Mouse (Mus musculus) neural tube, embryonic 14.5 days (tissue): ENCODE results near the gene Stx1b. TPM values are rescaled to one million over a fixed set of nuclear protein-coding genes. Genes with fewer than 3 reads are reported as not detected.
A peak's percentile ranks its signal among the peaks of the same experiment; 100 is the strongest.

Experiments
- ATAC-seq: fragments of 200-750 bp; cut with Nextera tagmentation; 2 replicates; pipeline ENCODE4 v1.8.0; 2017; ENCODE audit warnings: low read depth, mild to moderate bottlenecking, moderate TSS enrichment, moderate library complexity
- H3K27ac ChIP-seq: fragments of 300-500 bp; sonication (generic); 2 replicates; pipeline ENCODE4 v1.5.1; 2014; ENCODE audit warnings: low read depth, mild to moderate bottlenecking, control low read depth, low read length, moderate library complexity, mixed read lengths
- H3K27me3 ChIP-seq: fragments of 300-500 bp; sonication (generic); 2 replicates; pipeline ENCODE4 v1.6.1; 2014; ENCODE audit warnings: low read length; ENCODE audit not compliant: control insufficient read depth, insufficient read depth
- H3K36me3 ChIP-seq: fragments of 300-500 bp; sonication (generic); 2 replicates; pipeline ENCODE4 v1.6.1; 2014; ENCODE audit warnings: low read length, mixed read lengths; ENCODE audit not compliant: control insufficient read depth, insufficient read depth
- H3K4me1 ChIP-seq: fragments of 300-500 bp; sonication (generic); 2 replicates; pipeline ENCODE4 v1.6.1; 2014; ENCODE audit warnings: low read length; ENCODE audit not compliant: control insufficient read depth, insufficient read depth
- H3K4me2 ChIP-seq: fragments of 300-500 bp; sonication (generic); 2 replicates; pipeline ENCODE4 v1.6.1; 2014; ENCODE audit warnings: mild to moderate bottlenecking, low read depth, low read length, control low read depth
- H3K4me3 ChIP-seq: fragments of 300-500 bp; sonication (generic); 2 replicates; pipeline ENCODE4 v1.5.1; 2014; ENCODE audit warnings: low read depth, low read length, control low read depth, mixed read lengths
- H3K9ac ChIP-seq: fragments of 300-500 bp; sonication (generic); replicated peaks from 2 replicates; pipeline ENCODE4 v1.6.1; 2014; ENCODE audit warnings: low read depth, mild to moderate bottlenecking, control low read depth, low read length, mixed read lengths
- H3K9me3 ChIP-seq: fragments of 300-500 bp; sonication (generic); 2 replicates; pipeline ENCODE4 v1.6.1; 2016; ENCODE audit warnings: low read length; ENCODE audit not compliant: control insufficient read depth
- WGBS: fragments of 180-500 bp; shearing (Covaris S2); extraction: QIAGEN DNeasy Blood & Tissue Kit; methylation state at CpG from one replicate; pipeline ENCODE4 v1.1.7; 2014; 5-methylcytosine and 5-hydroxymethylcytosine counted together
- polyA plus RNA-seq: library from polyadenylated mRNA; unstranded; fragments of >200 nt; fragmentation: Nextera tagmentation; extraction: Ambion mirVana; gene quantifications from 2 replicates; pipeline ENCODE4 v1.2.1, GENCODE M21; 2014

Gene Stx1b
- polyA plus RNA-seq, 1 experiment from 2014 or later, result 66.9 TPM

DNA sequence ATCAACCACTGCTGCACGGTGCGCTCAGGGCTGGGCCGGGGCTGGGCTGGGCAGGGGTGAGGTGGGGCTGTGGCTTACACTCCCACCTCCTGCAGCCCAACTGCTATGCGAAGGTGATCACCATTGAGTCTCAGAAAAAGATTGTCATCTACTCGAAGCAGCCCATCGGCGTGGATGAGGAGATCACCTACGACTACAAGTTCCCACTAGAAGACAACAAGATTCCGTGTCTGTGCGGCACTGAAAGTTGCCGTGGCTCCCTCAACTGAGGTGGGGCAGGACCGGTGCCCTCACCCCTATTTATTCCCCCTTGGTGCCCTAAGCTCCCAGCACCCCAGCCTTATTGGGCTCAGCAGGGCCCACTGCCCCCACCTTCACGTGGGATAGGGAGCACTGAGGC, 25.1 kb downstream of the Stx1b start:
- H3K9me3 ChIP-seq, result no peaks in the 10 kb centered on the region
- H3K4me1 ChIP-seq, result no peaks in the 10 kb centered on the region
- H3K4me3 ChIP-seq, result no peak overlapping the region
- H3K27me3 ChIP-seq, result no peaks in the 10 kb centered on the region
- no peak overlapping the region for H3K4me2 ChIP-seq
- peaks cover 48% of the 10 kb centered on the region for H3K36me3 ChIP-seq
- no peak overlapping the region for H3K27ac ChIP-seq
- no peak for ATAC-seq
- H3K9ac ChIP-seq, result no peak overlapping the region
- WGBS, result 92% methylated on average over 13 of the region's 13 CpGs

DNA sequence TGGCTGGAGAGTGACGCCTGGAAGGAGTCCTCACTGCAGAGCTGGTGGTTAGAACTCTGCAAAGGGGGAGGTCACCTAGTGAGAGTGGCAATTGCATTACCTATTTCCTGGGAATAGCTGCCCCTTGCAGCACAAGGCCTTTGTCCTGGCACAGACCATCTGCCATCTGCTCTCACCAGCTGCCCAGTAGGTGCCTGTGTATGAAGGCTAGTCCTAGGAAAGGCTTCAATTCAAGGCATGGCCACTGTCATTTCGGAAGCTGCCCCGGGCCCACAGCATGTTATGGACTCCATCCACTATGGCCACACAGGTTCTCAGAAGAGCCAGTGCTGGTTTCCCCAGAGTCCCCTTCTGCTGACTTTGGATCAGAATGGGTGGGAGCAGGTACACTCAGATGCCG, 25.8 kb downstream of the Stx1b start:
- no peak overlapping the region for H3K4me3 ChIP-seq
- WGBS, result 91% methylated on average over 4 of the region's 4 CpGs
- no peaks in the 10 kb centered on the region for H3K27me3 ChIP-seq
- no peak overlapping the region for H3K4me2 ChIP-seq
- H3K9ac ChIP-seq, result no peak overlapping the region
- no peaks in the 10 kb centered on the region for H3K4me1 ChIP-seq
- peaks cover 50% of the 10 kb centered on the region for H3K36me3 ChIP-seq
- no peaks in the 10 kb centered on the region for H3K9me3 ChIP-seq
- ATAC-seq, result no peak
- H3K27ac ChIP-seq, result no peak overlapping the region

DNA sequence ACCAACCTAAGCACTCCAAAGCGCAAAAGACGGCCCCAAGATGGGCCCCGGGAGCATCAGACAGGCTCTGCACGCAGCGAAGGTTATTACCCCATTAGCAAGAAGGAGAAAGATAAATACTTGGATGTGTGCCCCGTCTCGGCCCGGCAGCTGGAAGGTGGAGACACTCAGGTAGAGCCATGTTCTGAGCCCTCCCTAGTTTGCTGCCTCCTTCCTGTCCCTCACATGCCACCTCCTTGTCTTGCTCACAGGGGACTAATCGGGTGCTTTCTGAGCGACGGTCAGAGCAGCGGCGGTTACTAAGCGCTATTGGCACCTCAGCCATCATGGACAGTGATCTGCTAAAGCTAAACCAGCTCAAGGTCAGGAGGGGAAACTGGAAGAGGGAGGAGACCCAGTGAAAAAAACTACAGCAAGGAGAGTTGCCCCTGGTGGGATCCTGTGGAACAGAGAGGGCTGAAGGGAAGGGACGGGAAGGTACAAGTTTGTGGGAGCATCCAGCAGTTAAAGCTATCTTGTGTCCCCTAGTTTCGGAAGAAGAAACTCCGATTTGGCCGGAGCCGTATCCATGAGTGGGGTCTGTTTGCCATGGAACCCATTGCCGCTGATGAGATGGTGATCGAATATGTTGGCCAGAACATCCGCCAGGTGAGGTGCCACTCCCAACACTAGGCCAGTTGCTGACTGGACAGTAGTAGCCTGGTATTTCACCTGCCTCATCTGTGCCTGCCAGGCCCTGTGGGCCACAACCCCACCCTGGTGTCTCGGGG, 27.1 kb downstream of the Stx1b start:
- H3K27ac ChIP-seq, result no peak overlapping the region
- WGBS, result 96% methylated on average over 23 of the region's 23 CpGs
- no peaks in the 10 kb centered on the region for H3K4me1 ChIP-seq
- no peak for ATAC-seq
- no peak overlapping the region for H3K4me3 ChIP-seq
- no peaks in the 10 kb centered on the region for H3K9me3 ChIP-seq
- H3K9ac ChIP-seq, result no peak overlapping the region
- H3K4me2 ChIP-seq, result no peak overlapping the region
- peaks cover 61% of the 10 kb centered on the region for H3K36me3 ChIP-seq
- no peaks in the 10 kb centered on the region for H3K27me3 ChIP-seq

DNA sequence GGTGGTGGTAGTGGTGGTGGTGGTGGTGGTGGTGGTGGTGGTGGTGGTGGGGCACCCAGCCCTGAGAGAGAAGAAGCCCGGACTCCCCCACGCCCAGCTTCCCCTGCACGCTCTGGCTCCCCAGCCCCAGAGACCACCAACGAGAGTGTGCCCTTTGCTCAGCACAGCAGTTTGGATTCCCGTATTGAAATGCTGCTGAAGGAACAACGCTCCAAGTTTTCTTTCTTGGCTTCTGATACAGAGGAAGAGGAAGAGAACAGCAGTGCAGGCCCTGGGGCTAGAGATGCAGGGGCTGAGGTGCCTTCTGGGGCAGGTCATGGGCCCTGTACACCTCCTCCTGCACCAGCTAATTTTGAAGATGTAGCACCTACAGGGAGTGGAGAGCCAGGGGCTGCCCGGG, 39.0 kb downstream of the Stx1b start, which contains the start of gene Gm49388:
Gm49388 (plus strand) TSS at position 301 of the 400 bp plus-strand sequence.
- ATAC-seq, result no peak
- Histone ChIP-seq H3K27me3 (no peaks in the 10 kb centered on the region), H3K4me3 (no peak within 1 kb of the TSS), H3K4me2 (no peak within 1 kb of the TSS), H3K4me1 (no peaks in the 10 kb centered on the region), H3K36me3 (peaks cover 83% of the 10 kb centered on the region), H3K9me3 (no peaks in the 10 kb centered on the region), H3K27ac (no peak within 1 kb of the TSS), H3K9ac (no peak within 1 kb of the TSS)
- WGBS, result 98% methylated on average over 7 of the region's 7 CpGs

DNA sequence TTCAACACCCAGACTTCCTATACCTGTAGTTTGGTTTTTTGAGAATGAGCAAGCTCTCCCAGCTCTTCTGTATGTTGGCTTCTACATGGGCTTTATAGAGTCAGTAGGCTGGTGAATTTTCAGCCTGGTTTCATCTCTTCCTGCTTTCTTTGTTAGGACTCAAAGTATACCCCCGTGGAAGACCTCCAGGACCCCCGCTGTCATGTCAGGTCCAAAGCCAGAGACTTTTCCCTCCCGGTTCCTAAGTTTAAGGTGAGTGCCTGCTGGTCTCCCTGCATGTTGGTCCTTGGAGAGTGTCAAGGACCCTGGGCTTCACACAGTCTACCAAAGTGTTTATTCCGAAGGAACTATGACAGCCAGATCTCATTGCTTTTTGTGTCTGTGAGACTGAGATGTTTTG, 46.0 kb downstream of the Stx1b start:
- WGBS, result 84% methylated on average over 4 of the region's 4 CpGs
- H3K4me3 ChIP-seq, result peak overlapping the region; percentile 62
- H3K27ac ChIP-seq, result no peak overlapping the region
- ATAC-seq, result no peak
- H3K4me2 ChIP-seq, result peak overlapping the region; percentile 72
- no peaks in the 10 kb centered on the region for H3K9me3 ChIP-seq
- H3K36me3 ChIP-seq, result peaks cover 23% of the 10 kb centered on the region
- H3K27me3 ChIP-seq, result no peaks in the 10 kb centered on the region
- H3K4me1 ChIP-seq, result peaks cover 7% of the 10 kb centered on the region
- H3K9ac ChIP-seq, result peak overlapping the region; percentile 84; the same call in 1 of the 2 replicates

DNA sequence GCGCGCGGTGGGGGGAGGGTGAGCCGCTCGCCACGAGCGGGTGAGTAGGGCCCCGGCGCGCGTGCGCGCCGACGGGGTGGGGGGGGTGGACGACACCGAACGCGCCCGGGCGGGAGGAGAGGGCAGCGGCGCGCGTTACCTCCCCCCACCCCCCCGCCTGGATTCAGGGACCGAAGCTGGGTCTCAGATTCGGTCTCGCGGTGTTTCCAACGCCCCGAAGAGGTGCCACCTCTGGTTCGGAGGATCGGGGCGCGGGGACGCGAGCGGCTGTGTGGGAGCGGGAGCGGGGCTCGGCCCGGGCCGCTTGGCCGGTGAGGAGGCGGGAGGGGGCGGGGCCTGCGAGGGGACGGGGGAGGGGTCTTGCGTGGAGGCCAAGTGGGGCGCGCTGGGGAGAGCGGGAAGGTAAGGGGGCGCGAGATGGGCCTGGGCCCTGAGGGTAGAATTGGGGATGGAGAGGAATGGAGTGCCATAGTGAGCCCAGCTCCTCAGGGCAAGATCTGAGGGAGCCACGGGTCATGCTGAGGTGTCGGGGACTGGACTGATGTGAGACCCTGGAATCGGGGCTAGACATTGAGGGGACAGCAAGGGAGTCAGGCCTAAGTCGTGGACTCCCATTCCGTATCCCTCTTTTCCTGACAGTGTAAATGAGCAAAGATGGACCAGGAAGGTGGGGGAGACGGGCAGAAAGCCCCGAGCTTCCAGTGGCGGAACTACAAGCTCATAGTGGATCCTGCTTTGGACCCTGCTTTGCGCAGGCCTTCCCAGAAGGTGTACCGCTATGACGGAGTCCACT, 46.7 kb downstream of the Stx1b start:
- Histone ChIP-seq H3K9me3 (no peaks in the 10 kb centered on the region), H3K36me3 (peaks cover 22% of the 10 kb centered on the region), H3K27ac (peak overlapping the region; percentile 96), H3K4me3 (peak overlapping the region; percentile 62), H3K9ac (peak overlapping the region; percentile 84), H3K27me3 (no peaks in the 10 kb centered on the region), H3K4me2 (peak overlapping the region; percentile 72), H3K4me1 (peaks cover 7% of the 10 kb centered on the region)
- WGBS, result 5% methylated on average over 41 of the region's 66 CpGs
- ATAC-seq, result peak; percentile 49

DNA sequence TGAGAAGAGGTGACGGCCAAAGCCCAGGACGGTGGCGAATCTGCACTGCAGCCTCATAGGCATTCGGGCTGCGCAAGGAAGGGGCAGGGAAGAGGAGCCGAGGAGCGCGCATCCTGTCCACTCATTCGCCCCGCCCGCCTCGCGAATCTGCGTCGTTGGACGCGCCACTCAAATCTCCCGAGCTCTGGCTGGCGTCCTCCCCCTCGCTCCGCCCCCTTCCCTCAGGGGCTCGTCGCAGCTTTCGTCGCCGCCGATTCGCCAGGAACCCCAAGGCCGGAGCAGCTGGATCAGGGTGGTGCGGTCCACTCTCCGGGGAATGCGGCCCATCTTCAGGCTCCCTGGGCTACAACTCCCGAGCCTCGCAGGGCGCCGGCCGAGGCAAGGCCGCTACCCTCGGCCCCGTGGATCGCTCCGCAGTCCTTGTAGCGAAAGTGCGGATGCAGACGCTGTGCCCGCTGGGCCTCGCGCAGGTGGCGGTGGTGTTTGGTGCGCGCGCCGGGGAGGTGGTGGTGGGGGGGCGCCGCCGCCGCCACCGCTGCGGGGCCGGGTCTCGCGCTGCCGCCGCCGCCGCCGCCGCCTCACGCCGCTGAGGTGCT, 47.4 kb downstream of the Stx1b start:
- peak overlapping the region; percentile 72 for H3K4me2 ChIP-seq
- H3K4me1 ChIP-seq, result peaks cover 7% of the 10 kb centered on the region
- H3K9me3 ChIP-seq, result no peaks in the 10 kb centered on the region
- peak overlapping the region; percentile 62 for H3K4me3 ChIP-seq
- H3K36me3 ChIP-seq, result peaks cover 19% of the 10 kb centered on the region
- WGBS, result 0% methylated on average over 62 of the region's 70 CpGs
- no peaks in the 10 kb centered on the region for H3K27me3 ChIP-seq
- ATAC-seq, result peak; percentile 91
- H3K9ac ChIP-seq, result peak overlapping the region; percentile 84
- H3K27ac ChIP-seq, result peak overlapping the region; percentile 96

DNA sequence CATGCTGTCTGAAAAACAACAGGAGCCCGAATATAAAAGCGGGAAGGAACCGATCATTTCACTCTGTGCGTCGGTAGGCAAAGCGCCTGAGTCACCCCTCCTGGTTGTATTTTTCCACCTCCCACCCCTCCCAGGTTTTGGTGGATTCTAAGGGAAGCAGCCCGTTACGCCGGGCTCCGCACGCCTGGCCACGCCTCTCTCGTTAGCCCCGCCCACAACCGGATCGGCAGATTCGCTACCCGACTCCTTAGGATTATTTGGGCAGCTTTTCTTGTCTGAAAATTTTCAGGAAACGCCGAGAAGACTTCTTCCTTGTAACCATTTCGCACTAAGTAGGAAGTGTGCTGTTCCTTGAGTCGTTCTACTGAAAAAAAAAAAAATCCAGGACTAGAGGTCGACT, 47.9 kb downstream of the Stx1b start, which contains the start of gene Setd1a:
Setd1a (plus strand) TSS at position 245 of the 400 bp plus-strand sequence.
- H3K4me3 ChIP-seq, result peak within 1 kb of the TSS; percentile 62
- no peaks in the 10 kb centered on the region for H3K27me3 ChIP-seq
- peak within 1 kb of the TSS; percentile 72 for H3K4me2 ChIP-seq
- H3K27ac ChIP-seq, result peak within 1 kb of the TSS; percentile 96
- ATAC-seq, result peak; percentile 73
- peaks cover 14% of the 10 kb centered on the region for H3K36me3 ChIP-seq
- H3K4me1 ChIP-seq, result peaks cover 7% of the 10 kb centered on the region
- 0% methylated on average over 23 of the region's 23 CpGs for WGBS
- H3K9ac ChIP-seq, result peak within 1 kb of the TSS; percentile 84
- H3K9me3 ChIP-seq, result no peaks in the 10 kb centered on the region
